In genomic region chr1:55160831-55161638, GRCm38 (mm10) we compare ENCODE assay signal across 10 mouse cellular contexts. TPM values are rescaled to one million over a fixed set of nuclear protein-coding genes. Genes with fewer than 3 reads are reported as not detected.
DNase-seq lines count a peak whose midpoint lies in the region; ATAC-seq and TF ChIP-seq lines count a peak whose summit lies in the region.
"Had no signal": no experiment of that assay in that cellular context is flagged by ENCODE, and none has a peak within 500 bp of the region (broad histone marks: within the 10 kb centered on the region; RNA-seq: fewer than 3 reads in every experiment).

No protein-coding gene starts in this region.

- H3K9ac ChIP-seq in intestine, embryonic 16.5 days (ENCODE audit: low read depth, low read length): no peak overlapping the region
- H3K9ac ChIP-seq in intestine, embryonic 15.5 days: no peak overlapping the region
- H3K9ac ChIP-seq in hindbrain, embryonic 16.5 days (ENCODE audit: low read depth, low read length): no peak overlapping the region
- H3K9ac ChIP-seq in midbrain, postnatal 0 days (replicated peaks; ENCODE audit: low read length, poor library complexity, severe bottlenecking): no peak overlapping the region
- H3K9ac ChIP-seq: midbrain, embryonic 12.5 days had no signal

- H3K4me2 ChIP-seq in intestine, embryonic 16.5 days (ENCODE audit: low read depth, low read length): no peak overlapping the region
- H3K4me2 ChIP-seq in intestine, embryonic 15.5 days (replicated peaks): no peak overlapping the region
- no peak overlapping the region for H3K4me2 ChIP-seq in hindbrain, embryonic 16.5 days (ENCODE audit: low read length)
- no peak overlapping the region for H3K4me2 ChIP-seq in midbrain, postnatal 0 days (ENCODE audit: low read depth, low read length, poor library complexity, severe bottlenecking)
- H3K4me2 ChIP-seq: midbrain, embryonic 12.5 days had no signal

- ATAC-seq in intestine, embryonic 16.5 days: peak; percentile 26; the same call in 1 of the 2 replicates
- no peak for ATAC-seq in intestine, embryonic 15.5 days
- ATAC-seq in cerebellum, adult (ENCODE audit: insufficient number of reproducible peaks, low FRiP score, low TSS enrichment): peak; percentile 61
- ATAC-seq in hindbrain, embryonic 16.5 days: peak; percentile 89
- ATAC-seq in midbrain, postnatal 0 days (ENCODE audit: low FRiP score): peak; percentile 54; the same call in 1 of the 2 replicates
- no peak for ATAC-seq in erythroblast, adult 5-6 weeks (replicated peaks; ENCODE audit: low FRiP score, poor library complexity, severe bottlenecking)

- H3K27ac ChIP-seq in intestine, embryonic 16.5 days (ENCODE audit: low read length): no peak overlapping the region
- no peak overlapping the region for H3K27ac ChIP-seq in intestine, embryonic 15.5 days
- peak overlapping the region; percentile 56 for H3K27ac ChIP-seq in hindbrain, embryonic 16.5 days (ENCODE audit: low read depth, low read length)
- no peak overlapping the region for H3K27ac ChIP-seq in midbrain, postnatal 0 days (ENCODE audit: low read depth, low read length)
- H3K27ac ChIP-seq: midbrain, embryonic 12.5 days had no signal

- no peak for TF ChIP-seq CTCF in midbrain, postnatal 0 days (IDR thresholded peaks at IDR 0.05)

- DNase-seq in midbrain, postnatal 0 days (ENCODE audit: low spot score): peak; percentile 76
- DNase-seq in kidney, adult 18-20 months: no peak
- DNase-seq in spleen, adult 12 weeks (ENCODE audit: low spot score): no peak

- H3K9me3 ChIP-seq in intestine, embryonic 16.5 days (ENCODE audit: control insufficient read depth, low read length): no peaks in the 10 kb centered on the region
- H3K9me3 ChIP-seq in intestine, embryonic 15.5 days: no peaks in the 10 kb centered on the region
- H3K9me3 ChIP-seq in hindbrain, embryonic 16.5 days (ENCODE audit: control insufficient read depth, low read length): no peaks in the 10 kb centered on the region
- H3K9me3 ChIP-seq in midbrain, postnatal 0 days (ENCODE audit: low read length): no peaks in the 10 kb centered on the region
- H3K9me3 ChIP-seq: G1E; midbrain, embryonic 12.5 days had no signal

- peaks cover 3% of the 10 kb centered on the region; the same call in 1 of the 2 replicates for H3K36me3 ChIP-seq in intestine, embryonic 16.5 days (ENCODE audit: control insufficient read depth, insufficient read depth, low read length)
- H3K36me3 ChIP-seq in intestine, embryonic 15.5 days: peaks cover 7% of the 10 kb centered on the region
- peaks cover 8% of the 10 kb centered on the region; the same call in 1 of the 2 replicates for H3K36me3 ChIP-seq in hindbrain, embryonic 16.5 days (ENCODE audit: control insufficient read depth, insufficient read depth, low read length)
- H3K36me3 ChIP-seq in midbrain, postnatal 0 days (ENCODE audit: insufficient read depth, low read length): peaks cover 12% of the 10 kb centered on the region; the same call in 1 of the 2 replicates

- H3K4me1 ChIP-seq in intestine, embryonic 16.5 days (ENCODE audit: control insufficient read depth, insufficient read depth, low read length): no peaks in the 10 kb centered on the region
- H3K4me1 ChIP-seq in intestine, embryonic 15.5 days (replicated peaks): no peaks in the 10 kb centered on the region
- no peaks in the 10 kb centered on the region for H3K4me1 ChIP-seq in hindbrain, embryonic 16.5 days (ENCODE audit: control insufficient read depth, insufficient read depth, low read depth, low read length)
- H3K4me1 ChIP-seq in midbrain, postnatal 0 days (ENCODE audit: insufficient read depth, low read length): no peaks in the 10 kb centered on the region
- H3K4me1 ChIP-seq: midbrain, embryonic 12.5 days had no signal

- no peaks in the 10 kb centered on the region for H3K27me3 ChIP-seq in intestine, embryonic 16.5 days (replicated peaks; ENCODE audit: control insufficient read depth, insufficient read depth, low read length)
- no peaks in the 10 kb centered on the region for H3K27me3 ChIP-seq in intestine, embryonic 15.5 days (replicated peaks)
- H3K27me3 ChIP-seq in hindbrain, embryonic 16.5 days (replicated peaks; ENCODE audit: control insufficient read depth, insufficient read depth, low read length): no peaks in the 10 kb centered on the region
- H3K27me3 ChIP-seq in midbrain, postnatal 0 days (ENCODE audit: insufficient read depth, low read length): no peaks in the 10 kb centered on the region
- H3K27me3 ChIP-seq: midbrain, embryonic 12.5 days had no signal

- H3K4me3 ChIP-seq in intestine, embryonic 16.5 days (ENCODE audit: low read length): no peak overlapping the region
- no peak overlapping the region for H3K4me3 ChIP-seq in intestine, embryonic 15.5 days (replicated peaks)
- no peak overlapping the region for H3K4me3 ChIP-seq in hindbrain, embryonic 16.5 days (ENCODE audit: low read length)
- H3K4me3 ChIP-seq in midbrain, postnatal 0 days (ENCODE audit: low read depth, low read length): no peak overlapping the region
- H3K4me3 ChIP-seq: midbrain, embryonic 12.5 days had no signal

- WGBS in intestine, embryonic 16.5 days: 87% methylated on average over 17 of the region's 17 CpGs
- 87% methylated on average over 17 of the region's 17 CpGs for WGBS in intestine, embryonic 15.5 days
- WGBS in hindbrain, embryonic 16.5 days: 68% methylated on average over 17 of the region's 17 CpGs
- WGBS in midbrain, postnatal 0 days: 82% methylated on average over 17 of the region's 17 CpGs

RNA-seq across cellular contexts. Expression of gene Mob4, which starts 30.0 kb away (rescaled TPM):
- polyA plus RNA-seq in intestine, embryonic 16.5 days (2015; fragmentation: Nextera tagmentation; extraction: Ambion mirVana): 139 and 155 TPM in 2 replicates
- 143 and 152 TPM in 2 replicates for polyA plus RNA-seq in intestine, embryonic 15.5 days (2015; fragmentation: Nextera tagmentation; extraction: Ambion mirVana)
- polyA plus RNA-seq in hindbrain, embryonic 16.5 days (2015; fragmentation: Nextera tagmentation; extraction: Ambion mirVana): 158 and 160 TPM in 2 replicates
- 80.9 and 83.8 TPM in 2 replicates for total RNA-seq in midbrain, postnatal 0 days (2014; rRNA removed)
- 126 and 143 TPM in 2 replicates for polyA plus RNA-seq in midbrain, postnatal 0 days (2015; fragmentation: Nextera tagmentation; extraction: Ambion mirVana)
- 19.4 and 28.6 TPM in 2 replicates for total RNA-seq in erythroblast, adult 5-6 weeks (2015; ENCODE audit: low replicate concordance)
- total RNA-seq in erythroblast, adult 5-6 weeks (2017; ENCODE audit: low replicate concordance): 27.2 and 40.0 TPM in 2 replicates

Comparison
In these comparisons a context has a peak if more than half of its experiments do, and no peak if none do; other contexts are left out.
1. ATAC-seq: peak in intestine, embryonic 16.5 days (single experiment), cerebellum, adult (single experiment), hindbrain, embryonic 16.5 days (single experiment) and midbrain, postnatal 0 days (single experiment); none in intestine, embryonic 15.5 days (single experiment) and erythroblast, adult 5-6 weeks (single experiment).